Mouse (Mus musculus) lung, adult 2 months (tissue): ENCODE data around the gene Dclk3.

ENCODE experiments used
- CTCF ChIP-seq: fragments of 200-500 bp; IDR thresholded peaks from 2 replicates; pipeline ENCODE4 v1.5.1; 2011; ENCODE audit warnings: mild to moderate bottlenecking, low read length, control low read depth; ENCODE audit not compliant: insufficient read depth
- POLR2A ChIP-seq: fragments of 200-500 bp; IDR thresholded peaks from 2 replicates; pipeline ENCODE4 v1.6.1; 2011; ENCODE audit warnings: low read depth, mild to moderate bottlenecking, control low read depth, low read length, borderline replicate concordance; ENCODE audit errors: extremely low read depth

DNA sequence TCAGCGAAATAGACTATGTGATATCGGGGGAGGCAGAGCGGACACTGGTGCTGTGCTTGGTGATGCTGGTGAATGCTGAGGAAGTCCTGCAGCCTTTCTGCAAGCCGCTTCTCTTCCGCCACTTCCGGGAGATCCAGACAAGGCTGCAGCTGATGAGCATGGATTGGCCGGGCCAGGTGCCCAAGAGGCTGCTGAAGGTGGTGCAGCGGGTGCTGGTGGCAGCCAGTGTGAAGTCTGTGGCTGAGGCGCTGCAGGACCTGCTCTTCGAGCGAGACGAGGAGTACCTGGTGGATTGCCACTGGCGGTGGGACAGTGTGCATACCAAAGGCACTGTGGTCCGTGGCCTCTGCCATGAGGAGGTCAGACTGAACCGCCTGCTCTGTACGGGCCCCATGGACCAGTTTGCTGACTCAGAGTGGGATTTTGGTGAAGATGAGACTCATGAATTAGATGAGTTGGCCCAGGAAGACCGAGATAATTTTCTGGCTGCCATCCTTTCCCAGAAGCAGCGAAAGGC is 46.9 kb upstream of the Dclk3 start:
- TF ChIP-seq CTCF (no peak), POLR2A (no peak)
